Mouse (Mus musculus): Measurements from ENCODE around the gene Cdkn2aip.

GRCm38 (mm10) chr8:47693119-47693518 is 20.6 kb downstream of the Cdkn2aip start:
- TF ChIP-seq POLR2A (IDR thresholded peaks at IDR 0.05; ENCODE audit: control insufficient read depth, low read depth, low read length), result no peak
- peak; percentile 20; the same call in 1 of the 2 replicates for TF ChIP-seq CTCF (IDR thresholded peaks at IDR 0.05; ENCODE audit: control insufficient read depth, insufficient read depth, insufficient replicate concordance, low read depth, low read length)
